Mouse (Mus musculus): ENCODE measurements at regions not wholly inside any gene's neighbourhood (a gene's known extent, or its start where the extent isn't known, plus 50 kb on each side); places are given as distances from the start of the nearest gene placed in this dataset.

GRCm38 (mm10) chr12:105898580-105899293, 111.3 kb upstream of the Vrk1 start:
- no peak overlapping the region for H3K9ac ChIP-seq (ENCODE audit: low read length)
- H3K4me1 ChIP-seq (ENCODE audit: control insufficient read depth, insufficient read depth, low read length), result no peaks in the 10 kb centered on the region
- H3K9me3 ChIP-seq (replicated peaks; ENCODE audit: control insufficient read depth, low read length), result peaks cover 37% of the 10 kb centered on the region
- H3K4me2 ChIP-seq (ENCODE audit: low read depth, low read length), result no peak overlapping the region
- no peak overlapping the region for H3K27ac ChIP-seq (ENCODE audit: low read length)
- H3K36me3 ChIP-seq (ENCODE audit: control insufficient read depth, insufficient read depth), result no peaks in the 10 kb centered on the region
- no peak overlapping the region for H3K4me3 ChIP-seq (ENCODE audit: low read length)
- 88% methylated on average over 12 of the region's 12 CpGs for WGBS
- H3K27me3 ChIP-seq (ENCODE audit: control insufficient read depth, insufficient read depth, low read length), result no peaks in the 10 kb centered on the region
- ATAC-seq (replicated peaks; ENCODE audit: extremely low read depth, insufficient read depth, low FRiP score), result no peak

- Histone ChIP-seq H3K4me2 (ENCODE audit: low read depth, low read length) (no peak overlapping the region), H3K9me3 (replicated peaks; ENCODE audit: control insufficient read depth, low read length) (peaks cover 34% of the 10 kb centered on the region), H3K27ac (ENCODE audit: low read length) (no peak overlapping the region), H3K36me3 (ENCODE audit: control insufficient read depth, insufficient read depth) (no peaks in the 10 kb centered on the region), H3K27me3 (ENCODE audit: control insufficient read depth, insufficient read depth, low read length) (no peaks in the 10 kb centered on the region), H3K9ac (ENCODE audit: low read length) (no peak overlapping the region), H3K4me3 (ENCODE audit: low read length) (no peak overlapping the region), H3K4me1 (ENCODE audit: control insufficient read depth, insufficient read depth, low read length) (no peaks in the 10 kb centered on the region)
- WGBS, result 58% methylated on average over 9 of the region's 9 CpGs
- ATAC-seq (replicated peaks; ENCODE audit: extremely low read depth, insufficient read depth, low FRiP score), result no peak
Observed at GRCm38 (mm10) chr12:105899294-105899909, 110.6 kb upstream of the Vrk1 start.

- 85% methylated on average over 6 of the region's 6 CpGs for WGBS
- no peaks in the 10 kb centered on the region for H3K4me1 ChIP-seq (ENCODE audit: control insufficient read depth, insufficient read depth, low read length)
- no peaks in the 10 kb centered on the region for H3K36me3 ChIP-seq (ENCODE audit: control insufficient read depth, insufficient read depth)
Observed at GRCm38 (mm10) chr12:105900479-105900878, 109.5 kb upstream of the Vrk1 start.

GRCm38 (mm10) chr12:105903072-105903471, 107.0 kb upstream of the Vrk1 start:
- H3K27me3 ChIP-seq (ENCODE audit: control insufficient read depth, insufficient read depth, low read length), result no peaks in the 10 kb centered on the region
- no peaks in the 10 kb centered on the region for H3K36me3 ChIP-seq (ENCODE audit: control insufficient read depth, insufficient read depth)
- H3K4me3 ChIP-seq (ENCODE audit: low read length), result no peak overlapping the region
- ATAC-seq (replicated peaks; ENCODE audit: extremely low read depth, insufficient read depth, low FRiP score), result no peak
- H3K4me1 ChIP-seq (ENCODE audit: control insufficient read depth, insufficient read depth, low read length), result peaks cover 5% of the 10 kb centered on the region
- H3K4me2 ChIP-seq (ENCODE audit: low read depth, low read length), result no peak overlapping the region
- 41% methylated on average over 8 of the region's 8 CpGs for WGBS
- H3K9ac ChIP-seq (ENCODE audit: low read length), result no peak overlapping the region
- H3K27ac ChIP-seq (ENCODE audit: low read length), result no peak overlapping the region
- H3K9me3 ChIP-seq (replicated peaks; ENCODE audit: control insufficient read depth, low read length), result peaks cover 1% of the 10 kb centered on the region; the same call in 1 of the 2 replicates

More at GRCm38 (mm10) chr12:105900479-105900878, 109.5 kb upstream of the Vrk1 start:
- Histone ChIP-seq H3K4me2 (ENCODE audit: low read depth, low read length) (no peak overlapping the region), H3K27me3 (ENCODE audit: control insufficient read depth, insufficient read depth, low read length) (no peaks in the 10 kb centered on the region), H3K27ac (ENCODE audit: low read length) (no peak overlapping the region), H3K4me3 (ENCODE audit: low read length) (no peak overlapping the region), H3K9me3 (replicated peaks; ENCODE audit: control insufficient read depth, low read length) (peaks cover 24% of the 10 kb centered on the region), H3K9ac (ENCODE audit: low read length) (no peak overlapping the region)
- no peak for ATAC-seq (replicated peaks; ENCODE audit: extremely low read depth, insufficient read depth, low FRiP score)

- no peaks in the 10 kb centered on the region for H3K36me3 ChIP-seq (ENCODE audit: control insufficient read depth, insufficient read depth)
- H3K9me3 ChIP-seq (replicated peaks; ENCODE audit: control insufficient read depth, low read length), result no peaks in the 10 kb centered on the region
- peaks cover 5% of the 10 kb centered on the region for H3K4me1 ChIP-seq (ENCODE audit: control insufficient read depth, insufficient read depth, low read length)
- WGBS, result 14% methylated on average over 7 of the region's 7 CpGs
- no peaks in the 10 kb centered on the region for H3K27me3 ChIP-seq (ENCODE audit: control insufficient read depth, insufficient read depth, low read length)
- no peak overlapping the region for H3K27ac ChIP-seq (ENCODE audit: low read length)
- H3K4me3 ChIP-seq (ENCODE audit: low read length), result no peak overlapping the region
- no peak overlapping the region for H3K4me2 ChIP-seq (ENCODE audit: low read depth, low read length)
- ATAC-seq (replicated peaks; ENCODE audit: extremely low read depth, insufficient read depth, low FRiP score), result peak; percentile 35; the same call in 1 of the 2 replicates
- no peak overlapping the region for H3K9ac ChIP-seq (ENCODE audit: low read length)
Observed at GRCm38 (mm10) chr12:105906584-105906983, 103.4 kb upstream of the Vrk1 start.

GRCm38 (mm10) chr12:105907851-105908620, 102.0 kb upstream of the Vrk1 start:
- H3K27ac ChIP-seq (ENCODE audit: low read length), result no peak overlapping the region
- 56% methylated on average over 13 of the region's 13 CpGs for WGBS

GRCm38 (mm10) chr12:105911556-105911955, 98.5 kb upstream of the Vrk1 start:
- no peak for ATAC-seq (replicated peaks; ENCODE audit: extremely low read depth, insufficient read depth, low FRiP score)
- H3K9me3 ChIP-seq (replicated peaks; ENCODE audit: control insufficient read depth, low read length), result no peaks in the 10 kb centered on the region
- WGBS, result 52% methylated on average over 9 of the region's 9 CpGs
- H3K4me1 ChIP-seq (ENCODE audit: control insufficient read depth, insufficient read depth, low read length), result peaks cover 4% of the 10 kb centered on the region
- H3K4me2 ChIP-seq (ENCODE audit: low read depth, low read length), result no peak overlapping the region
- H3K9ac ChIP-seq (ENCODE audit: low read length), result no peak overlapping the region
- no peak overlapping the region for H3K27ac ChIP-seq (ENCODE audit: low read length)
- no peaks in the 10 kb centered on the region for H3K27me3 ChIP-seq (ENCODE audit: control insufficient read depth, insufficient read depth, low read length)
- H3K36me3 ChIP-seq (ENCODE audit: control insufficient read depth, insufficient read depth), result no peaks in the 10 kb centered on the region
- H3K4me3 ChIP-seq (ENCODE audit: low read length), result no peak overlapping the region

More at GRCm38 (mm10) chr12:105907851-105908620, 102.0 kb upstream of the Vrk1 start:
- Histone ChIP-seq H3K4me2 (ENCODE audit: low read depth, low read length) (no peak overlapping the region), H3K4me1 (ENCODE audit: control insufficient read depth, insufficient read depth, low read length) (peaks cover 5% of the 10 kb centered on the region), H3K9me3 (replicated peaks; ENCODE audit: control insufficient read depth, low read length) (no peaks in the 10 kb centered on the region), H3K27me3 (ENCODE audit: control insufficient read depth, insufficient read depth, low read length) (no peaks in the 10 kb centered on the region), H3K9ac (ENCODE audit: low read length) (no peak overlapping the region), H3K36me3 (ENCODE audit: control insufficient read depth, insufficient read depth) (no peaks in the 10 kb centered on the region), H3K4me3 (ENCODE audit: low read length) (no peak overlapping the region)
- no peak for ATAC-seq (replicated peaks; ENCODE audit: extremely low read depth, insufficient read depth, low FRiP score)

GRCm38 (mm10) chr12:105917388-105917963, 92.6 kb upstream of the Vrk1 start:
- Histone ChIP-seq H3K4me3 (ENCODE audit: low read length) (no peak overlapping the region), H3K27ac (ENCODE audit: low read length) (no peak overlapping the region), H3K4me2 (ENCODE audit: low read depth, low read length) (no peak overlapping the region), H3K9me3 (replicated peaks; ENCODE audit: control insufficient read depth, low read length) (no peaks in the 10 kb centered on the region), H3K36me3 (ENCODE audit: control insufficient read depth, insufficient read depth) (no peaks in the 10 kb centered on the region), H3K9ac (ENCODE audit: low read length) (no peak overlapping the region), H3K4me1 (ENCODE audit: control insufficient read depth, insufficient read depth, low read length) (no peaks in the 10 kb centered on the region), H3K27me3 (ENCODE audit: control insufficient read depth, insufficient read depth, low read length) (no peaks in the 10 kb centered on the region)
- ATAC-seq (replicated peaks; ENCODE audit: extremely low read depth, insufficient read depth, low FRiP score), result no peak
- WGBS, result 88% methylated on average over 10 of the region's 10 CpGs
